Mouse (Mus musculus) liver, adult (tissue): ENCODE data around the gene Wdr18.

Experiments used
- GATA4 ChIP-seq: IDR thresholded peaks from 2 replicates; pipeline ENCODE4 v1.6.1; 2014; ENCODE audit warnings: mild to moderate bottlenecking, low read length; ENCODE audit not compliant: insufficient replicate concordance

Wdr18 gene

GRCm38 (mm10) chr10:79933861-79934260, 26.1 kb upstream of the Wdr18 start:
- TF ChIP-seq GATA4: no peak

- peak; percentile 84; the same call in 1 of the 2 replicates for TF ChIP-seq GATA4
Observed at GRCm38 (mm10) chr10:79934272-79934721, 25.7 kb upstream of the Wdr18 start.

GRCm38 (mm10) chr10:79934794-79935569, 25.0 kb upstream of the Wdr18 start:
- TF ChIP-seq GATA4: no peak

- TF ChIP-seq GATA4: no peak
Observed at GRCm38 (mm10) chr10:79936284-79936910, 23.6 kb upstream of the Wdr18 start.

GRCm38 (mm10) chr10:79936911-79937441, 23.0 kb upstream of the Wdr18 start:
- TF ChIP-seq GATA4: peak; percentile 99; the same call in 1 of the 2 replicates

GRCm38 (mm10) chr10:79937775-79938526, 22.0 kb upstream of the Wdr18 start:
- TF ChIP-seq GATA4: no peak

- TF ChIP-seq GATA4: no peak
Observed at GRCm38 (mm10) chr10:79940749-79941148, 19.2 kb upstream of the Wdr18 start.

- TF ChIP-seq GATA4: no peak
Observed at GRCm38 (mm10) chr10:79942988-79943387, 17.0 kb upstream of the Wdr18 start.

GRCm38 (mm10) chr10:79943471-79943901, 16.5 kb upstream of the Wdr18 start:
- no peak for TF ChIP-seq GATA4

- no peak for TF ChIP-seq GATA4
Observed at GRCm38 (mm10) chr10:79945507-79946234, 14.3 kb upstream of the Wdr18 start.

- no peak for TF ChIP-seq GATA4
Observed at GRCm38 (mm10) chr10:79946752-79947322, 13.1 kb upstream of the Wdr18 start.

- no peak for TF ChIP-seq GATA4
Observed at GRCm38 (mm10) chr10:79947502-79947901, 12.4 kb upstream of the Wdr18 start.

- no peak for TF ChIP-seq GATA4
Observed at GRCm38 (mm10) chr10:79949873-79950272, 10.1 kb upstream of the Wdr18 start.

- TF ChIP-seq GATA4: no peak
Observed at GRCm38 (mm10) chr10:79950661-79951060, 9.3 kb upstream of the Wdr18 start.
